Mouse (Mus musculus) forebrain, embryonic 16.5 days (tissue): ENCODE results near the gene Gpr15. TPM values are rescaled to one million over a fixed set of nuclear protein-coding genes. Genes with fewer than 3 reads are reported as not detected.

ENCODE experiments used
- ATAC-seq: fragments of 200-750 bp; cut with Nextera tagmentation; 2 replicates; pipeline ENCODE4 v1.8.0; 2017; ENCODE audit warnings: mild to moderate bottlenecking, moderate library complexity
- H3K27ac ChIP-seq: fragments of 300-500 bp; sonication (generic); 2 replicates; pipeline ENCODE4 v1.5.1; 2014; ENCODE audit warnings: low read length, control low read depth
- H3K27me3 ChIP-seq: fragments of 300-500 bp; sonication (generic); replicated peaks from 2 replicates; pipeline ENCODE4 v1.6.1; 2014; ENCODE audit warnings: low read length; ENCODE audit not compliant: control insufficient read depth, insufficient read depth
- H3K36me3 ChIP-seq: fragments of 300-500 bp; sonication (generic); 2 replicates; pipeline ENCODE4 v1.6.1; 2014; ENCODE audit not compliant: control insufficient read depth, insufficient read depth
- H3K4me1 ChIP-seq: fragments of 300-500 bp; sonication (generic); replicated peaks from 2 replicates; pipeline ENCODE4 v1.6.1; 2014; ENCODE audit warnings: low read length; ENCODE audit not compliant: control insufficient read depth, insufficient read depth
- H3K4me2 ChIP-seq: fragments of 300-500 bp; sonication (generic); 2 replicates; pipeline ENCODE4 v1.6.1; 2014; ENCODE audit warnings: mild to moderate bottlenecking, low read length, control low read depth
- H3K4me3 ChIP-seq: fragments of 300-500 bp; sonication (generic); replicated peaks from 2 replicates; pipeline ENCODE4 v1.5.1; 2014; ENCODE audit warnings: mild to moderate bottlenecking, low read length, control low read depth
- H3K9ac ChIP-seq: fragments of 300-500 bp; sonication (generic); replicated peaks from 2 replicates; pipeline ENCODE4 v1.6.1; 2014; ENCODE audit warnings: low read depth, low read length, control low read depth
- H3K9me3 ChIP-seq: fragments of 300-500 bp; sonication (generic); 2 replicates; pipeline ENCODE4 v1.6.1; 2016; ENCODE audit warnings: low read length; ENCODE audit not compliant: control insufficient read depth
- WGBS: fragments of 180-500 bp; shearing (Covaris S2); extraction: QIAGEN DNeasy Blood & Tissue Kit; methylation state at CpG from one replicate; pipeline ENCODE4 v1.1.7; 2014; 5-methylcytosine and 5-hydroxymethylcytosine counted together
- polyA plus RNA-seq: library from polyadenylated mRNA; unstranded; fragments of >200 nt; fragmentation: Nextera tagmentation; extraction: Ambion mirVana; gene quantifications from 2 replicates; pipeline ENCODE4 v1.2.1, GENCODE M21; 2015

Gpr15 gene
- polyA plus RNA-seq, 1 experiment from 2014 or later, result not detected

DNA sequence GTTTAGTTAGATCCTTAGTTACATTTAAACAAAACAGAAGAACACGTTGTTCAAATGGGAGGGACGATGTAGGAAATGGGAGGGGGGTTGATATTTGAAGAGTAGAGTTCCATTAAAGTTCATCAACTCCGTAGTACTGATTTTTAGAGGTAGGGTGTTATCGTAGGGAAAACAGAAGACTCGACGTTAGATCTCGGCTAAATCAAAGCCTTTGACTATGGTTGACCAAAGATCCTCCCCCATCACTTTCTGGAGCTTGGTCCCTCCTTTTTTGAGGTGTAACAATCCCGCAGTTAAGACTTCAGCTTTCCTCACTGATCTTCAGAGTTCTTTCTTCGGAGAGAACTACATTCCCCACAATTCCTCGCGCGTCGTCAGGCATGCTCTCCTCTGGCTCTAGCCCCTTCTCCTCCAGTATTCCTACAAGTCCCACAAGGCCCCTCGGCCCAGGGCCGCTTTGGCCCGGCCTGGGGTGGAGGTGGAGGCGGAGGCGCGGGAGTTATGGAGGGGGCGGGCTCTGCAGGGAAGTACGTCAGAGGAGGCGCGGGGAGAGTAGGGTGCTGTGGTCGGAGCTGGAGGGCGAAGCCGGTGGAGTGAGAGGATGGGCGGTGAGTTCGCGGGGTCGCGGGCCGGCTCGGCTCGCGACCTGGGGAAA is 8.7 kb upstream of the Gpr15 start, which contains the start of gene Cldnd1:
TSS of gene Cldnd1 (plus strand) at position 434 of the 655 bp plus-strand sequence.
- H3K9ac ChIP-seq, result peak within 1 kb of the TSS; percentile 89
- peak within 1 kb of the TSS; percentile 89 for H3K4me3 ChIP-seq
- H3K27ac ChIP-seq, result peak within 1 kb of the TSS; percentile 81
- peak within 1 kb of the TSS; percentile 87 for H3K4me2 ChIP-seq
- H3K4me1 ChIP-seq, result peaks cover 6% of the 10 kb centered on the region
- H3K9me3 ChIP-seq, result no peaks in the 10 kb centered on the region
- WGBS, result 2% methylated on average over 34 of the region's 35 CpGs
- H3K36me3 ChIP-seq, result peaks cover 14% of the 10 kb centered on the region
- ATAC-seq, result peak; percentile 100
- H3K27me3 ChIP-seq, result no peaks in the 10 kb centered on the region

DNA sequence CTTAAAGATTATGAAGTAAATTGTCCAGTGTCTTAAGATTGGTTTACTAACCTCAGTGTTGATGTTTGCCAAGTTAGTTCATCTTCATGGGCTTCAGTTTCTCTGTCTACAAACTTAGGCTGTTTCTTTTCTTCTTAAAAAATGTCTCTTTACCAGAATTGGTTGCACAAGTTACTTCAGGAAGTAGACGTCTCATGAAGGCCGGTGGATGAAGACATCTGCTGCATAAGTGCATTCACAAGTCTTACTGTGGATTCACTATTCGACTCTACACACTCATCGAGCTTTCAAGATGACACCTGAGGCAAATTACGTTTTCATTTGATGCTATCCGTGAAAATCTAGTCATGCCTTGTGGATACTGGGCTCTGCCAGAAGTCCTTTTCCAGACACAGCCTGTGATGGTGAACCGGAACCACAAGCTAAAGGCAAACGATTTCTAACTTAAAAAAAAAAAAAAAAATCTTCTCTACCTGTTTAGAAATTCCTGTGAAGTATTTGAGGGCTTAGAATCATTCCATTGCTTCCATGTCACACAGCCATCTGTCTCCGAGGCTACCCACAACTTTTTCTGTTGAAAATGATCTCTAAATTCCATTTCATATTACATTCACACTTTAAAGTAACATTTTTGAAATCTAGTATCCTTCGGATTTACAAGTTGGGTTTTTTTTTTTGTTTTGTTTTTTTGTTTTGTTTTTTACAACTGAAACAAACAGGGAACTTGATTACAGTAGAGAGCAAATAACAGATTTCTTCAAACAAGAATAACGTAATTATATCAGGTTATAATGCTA is 8.0 kb upstream of the Gpr15 start:
- Histone ChIP-seq H3K9ac (no peak overlapping the region), H3K27me3 (no peaks in the 10 kb centered on the region), H3K9me3 (no peaks in the 10 kb centered on the region), H3K4me2 (no peak overlapping the region; the same call in 1 of the 2 replicates), H3K27ac (no peak overlapping the region), H3K4me1 (peaks cover 6% of the 10 kb centered on the region), H3K36me3 (peaks cover 11% of the 10 kb centered on the region), H3K4me3 (no peak overlapping the region)
- ATAC-seq, result no peak
- 78% methylated on average over 11 of the region's 11 CpGs for WGBS

DNA sequence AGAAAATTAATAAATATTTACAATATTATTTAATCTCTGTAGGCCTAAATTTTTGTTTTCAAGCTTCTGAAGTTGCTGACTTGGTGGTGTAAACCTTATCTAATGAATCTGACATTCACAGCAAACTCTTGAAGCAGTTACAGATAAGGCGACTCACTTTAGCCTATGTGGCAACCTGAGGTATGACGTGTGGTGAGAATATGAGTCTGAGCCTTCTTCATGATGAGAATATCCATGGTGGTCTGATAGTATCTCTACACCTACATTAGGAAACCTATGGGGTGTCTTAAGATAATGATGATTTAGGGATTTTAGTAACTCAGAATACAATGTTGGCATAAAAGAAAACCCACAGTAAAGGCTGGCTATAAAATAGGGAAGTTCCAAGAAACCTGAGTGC is 3.4 kb upstream of the Gpr15 start:
- H3K27ac ChIP-seq, result no peak overlapping the region
- H3K27me3 ChIP-seq, result no peaks in the 10 kb centered on the region
- H3K9ac ChIP-seq, result no peak overlapping the region
- no peaks in the 10 kb centered on the region for H3K36me3 ChIP-seq
- no peak overlapping the region for H3K4me2 ChIP-seq
- ATAC-seq, result no peak
- no peaks in the 10 kb centered on the region for H3K9me3 ChIP-seq
- no peaks in the 10 kb centered on the region for H3K4me1 ChIP-seq
- H3K4me3 ChIP-seq, result no peak overlapping the region
- 95% methylated on average over 2 of the region's 2 CpGs for WGBS

DNA sequence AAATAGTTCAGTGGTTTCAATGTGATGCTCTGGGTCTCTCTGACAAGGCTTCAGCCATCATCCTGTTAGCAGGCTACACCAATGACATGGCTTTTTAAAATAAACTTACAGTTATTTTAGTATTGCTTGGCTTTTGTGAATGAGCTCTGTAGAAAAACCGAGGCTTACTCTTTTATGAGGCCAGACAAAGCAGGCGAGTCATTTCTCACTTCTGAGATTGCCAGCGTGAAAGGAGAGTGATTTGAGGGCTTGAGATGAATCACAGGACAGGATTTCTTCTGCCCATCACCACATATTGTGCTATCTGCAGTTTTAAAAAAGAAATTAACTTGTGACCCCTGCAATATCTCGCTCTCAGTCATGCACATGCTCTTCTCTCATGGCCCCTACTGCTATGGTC is 3.9 kb downstream of the Gpr15 start:
- Histone ChIP-seq H3K27ac (no peak overlapping the region), H3K4me2 (no peak overlapping the region), H3K9ac (no peak overlapping the region), H3K4me3 (no peak overlapping the region), H3K4me1 (no peaks in the 10 kb centered on the region), H3K36me3 (no peaks in the 10 kb centered on the region), H3K9me3 (no peaks in the 10 kb centered on the region), H3K27me3 (no peaks in the 10 kb centered on the region)
- ATAC-seq, result no peak
- WGBS, result 76% methylated on average over 4 of the region's 4 CpGs

DNA sequence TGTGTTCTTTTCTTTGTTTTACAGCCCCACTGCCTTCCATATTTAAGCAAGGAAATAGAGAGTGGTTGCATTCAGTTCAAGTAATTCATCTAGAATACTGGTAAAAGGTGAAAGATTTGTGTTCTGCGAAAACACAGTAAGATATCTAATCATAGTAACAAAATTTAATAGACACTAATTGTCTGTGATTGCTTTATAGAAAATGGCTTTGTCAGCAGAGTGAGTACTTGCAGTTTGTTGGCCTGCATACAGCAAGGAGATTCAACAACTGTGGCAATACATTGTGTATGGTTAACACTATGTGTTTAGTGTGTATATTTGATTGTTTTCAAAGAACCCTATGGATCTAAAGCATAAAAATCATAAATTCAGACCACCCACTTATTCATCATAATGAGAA is 5.7 kb downstream of the Gpr15 start:
- Histone ChIP-seq H3K27me3 (no peaks in the 10 kb centered on the region), H3K27ac (no peak overlapping the region), H3K9me3 (no peaks in the 10 kb centered on the region), H3K9ac (no peak overlapping the region), H3K4me3 (no peak overlapping the region), H3K4me1 (no peaks in the 10 kb centered on the region), H3K4me2 (no peak overlapping the region), H3K36me3 (no peaks in the 10 kb centered on the region)
- ATAC-seq, result no peak
- 83% methylated on average over 1 of the region's 1 CpGs for WGBS

DNA sequence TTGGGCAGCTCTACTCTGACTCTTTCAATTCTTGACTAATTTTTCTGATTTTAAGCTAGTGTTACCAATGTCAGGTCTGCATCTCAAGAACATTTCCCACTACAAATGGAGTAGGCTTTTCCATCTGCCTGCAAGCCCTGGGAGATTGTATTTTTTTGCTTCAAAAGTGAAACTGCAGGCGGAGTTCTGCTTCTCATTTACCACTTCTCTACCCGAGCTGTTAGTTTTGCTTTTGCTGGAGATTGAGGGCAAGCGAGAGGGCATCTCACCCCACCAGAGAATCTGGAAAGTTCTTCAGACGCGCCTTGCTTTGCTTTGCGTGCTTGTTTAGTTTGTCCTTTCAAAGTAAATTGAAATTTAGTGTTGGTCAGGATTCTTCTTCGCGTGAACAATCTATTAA is 6.6 kb downstream of the Gpr15 start:
- Histone ChIP-seq H3K4me3 (no peak overlapping the region), H3K36me3 (no peaks in the 10 kb centered on the region), H3K4me2 (no peak overlapping the region), H3K9me3 (no peaks in the 10 kb centered on the region), H3K27me3 (no peaks in the 10 kb centered on the region), H3K27ac (no peak overlapping the region), H3K4me1 (no peaks in the 10 kb centered on the region), H3K9ac (no peak overlapping the region)
- ATAC-seq, result no peak
- 82% methylated on average over 8 of the region's 8 CpGs for WGBS

DNA sequence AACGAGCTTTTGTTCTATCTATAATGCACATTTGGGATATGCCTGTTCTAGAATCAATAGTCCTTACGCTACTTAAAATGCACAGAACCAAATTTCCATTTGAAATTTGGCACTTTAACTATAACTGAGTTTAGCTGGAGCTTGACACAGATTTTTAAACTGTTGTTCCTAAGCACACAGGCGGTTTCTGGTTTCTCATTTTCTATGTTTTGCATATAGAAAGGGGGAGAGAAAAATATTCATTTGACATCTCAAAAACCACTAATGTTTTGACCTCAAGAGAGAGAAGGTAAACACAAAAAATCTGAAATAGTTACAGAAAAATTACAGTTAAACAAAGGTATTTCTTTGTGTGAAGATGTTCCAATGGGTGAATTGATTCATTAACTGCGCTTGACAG is 9.3 kb downstream of the Gpr15 start:
- no peak overlapping the region for H3K27ac ChIP-seq
- 70% methylated on average over 4 of the region's 4 CpGs for WGBS
- H3K9ac ChIP-seq, result no peak overlapping the region
- no peak overlapping the region for H3K4me3 ChIP-seq
- no peaks in the 10 kb centered on the region for H3K4me1 ChIP-seq
- H3K27me3 ChIP-seq, result no peaks in the 10 kb centered on the region
- ATAC-seq, result no peak
- no peaks in the 10 kb centered on the region for H3K36me3 ChIP-seq
- no peaks in the 10 kb centered on the region for H3K9me3 ChIP-seq
- H3K4me2 ChIP-seq, result no peak overlapping the region

DNA sequence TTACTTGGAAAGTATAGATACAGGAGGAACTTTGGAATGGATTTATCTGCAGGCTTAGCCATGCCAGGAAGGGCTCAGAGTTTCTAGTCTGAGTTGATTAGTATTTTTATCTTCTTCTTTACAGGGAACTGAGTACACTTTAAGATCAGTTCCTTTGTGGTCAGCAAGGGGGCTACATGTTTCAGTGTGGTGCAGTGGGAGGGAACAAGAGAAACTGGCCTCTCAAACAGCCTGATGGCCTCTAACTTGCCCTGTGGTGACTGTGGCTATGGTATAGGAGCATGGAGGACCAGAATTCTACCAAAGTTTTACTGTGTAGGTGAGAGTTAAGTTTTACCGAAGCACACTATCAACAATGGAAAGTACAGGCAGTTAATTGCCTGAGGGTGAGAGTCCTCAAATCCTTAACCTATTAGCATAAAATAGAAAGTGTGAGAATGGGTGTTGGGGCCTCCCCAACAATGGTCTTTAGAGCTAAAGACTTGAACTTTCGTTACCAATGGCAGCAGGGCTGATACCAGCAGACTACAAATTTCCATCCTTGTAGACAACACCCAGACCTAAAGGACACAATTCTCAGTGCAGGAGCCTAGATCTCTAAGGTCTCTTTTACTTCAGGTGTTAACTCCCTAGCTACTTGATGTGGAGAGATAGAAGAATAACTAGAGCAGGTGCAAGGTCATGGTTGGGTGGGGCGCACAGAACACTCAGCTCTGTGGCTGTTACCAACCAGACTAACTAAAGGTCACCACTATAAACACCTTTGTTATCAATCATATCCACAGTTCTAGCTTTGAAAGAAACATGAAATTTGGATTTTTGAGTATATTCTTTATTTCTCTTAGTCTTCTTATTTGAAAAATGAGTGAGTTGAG is 10.0 kb downstream of the Gpr15 start:
- H3K4me2 ChIP-seq, result no peak overlapping the region
- no peaks in the 10 kb centered on the region for H3K36me3 ChIP-seq
- no peak overlapping the region for H3K27ac ChIP-seq
- H3K4me1 ChIP-seq, result no peaks in the 10 kb centered on the region
- no peak overlapping the region for H3K9ac ChIP-seq
- no peak for ATAC-seq
- no peaks in the 10 kb centered on the region for H3K27me3 ChIP-seq
- 69% methylated on average over 3 of the region's 3 CpGs for WGBS
- no peaks in the 10 kb centered on the region for H3K9me3 ChIP-seq
- H3K4me3 ChIP-seq, result no peak overlapping the region

DNA sequence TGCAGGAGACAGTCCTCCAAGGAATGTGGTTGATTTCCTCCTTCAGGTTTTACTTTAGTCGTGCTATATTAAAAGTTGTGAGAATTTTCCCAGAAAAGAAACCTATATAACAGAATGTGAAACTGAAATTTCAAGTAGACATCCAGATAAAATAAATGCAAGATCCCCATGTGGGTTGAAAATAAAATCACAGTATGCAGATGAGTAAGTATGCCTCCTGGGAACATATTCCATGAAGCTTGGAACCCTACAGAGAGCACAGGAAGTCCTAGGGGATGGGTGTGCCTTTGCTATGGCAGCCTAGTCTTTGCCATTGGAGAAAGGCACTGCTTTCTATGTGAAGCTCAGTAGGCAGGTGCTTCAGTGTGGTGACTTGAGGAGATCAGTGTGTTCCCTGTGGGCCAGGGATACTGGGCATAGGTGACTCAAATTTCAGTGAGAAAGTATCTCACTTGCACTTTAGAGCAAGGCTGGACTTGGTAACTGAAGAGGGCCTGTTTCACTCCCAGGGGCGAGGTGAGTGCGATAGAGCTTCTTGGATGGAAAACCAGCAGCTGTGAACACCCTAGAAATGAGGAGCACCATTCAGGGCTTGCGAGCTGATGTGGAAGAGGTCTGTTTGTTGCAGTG is 11.5 kb downstream of the Gpr15 start:
- H3K36me3 ChIP-seq, result no peaks in the 10 kb centered on the region
- no peak for ATAC-seq
- no peaks in the 10 kb centered on the region for H3K4me1 ChIP-seq
- H3K27me3 ChIP-seq, result no peaks in the 10 kb centered on the region
- H3K27ac ChIP-seq, result no peak overlapping the region
- H3K4me2 ChIP-seq, result no peak overlapping the region
- WGBS, result 91% methylated on average over 4 of the region's 4 CpGs
- H3K4me3 ChIP-seq, result no peak overlapping the region
- no peak overlapping the region for H3K9ac ChIP-seq
- H3K9me3 ChIP-seq, result no peaks in the 10 kb centered on the region
